Mouse (Mus musculus): Measurements from ENCODE around the gene Mpo.

Gene Mpo

DNA sequence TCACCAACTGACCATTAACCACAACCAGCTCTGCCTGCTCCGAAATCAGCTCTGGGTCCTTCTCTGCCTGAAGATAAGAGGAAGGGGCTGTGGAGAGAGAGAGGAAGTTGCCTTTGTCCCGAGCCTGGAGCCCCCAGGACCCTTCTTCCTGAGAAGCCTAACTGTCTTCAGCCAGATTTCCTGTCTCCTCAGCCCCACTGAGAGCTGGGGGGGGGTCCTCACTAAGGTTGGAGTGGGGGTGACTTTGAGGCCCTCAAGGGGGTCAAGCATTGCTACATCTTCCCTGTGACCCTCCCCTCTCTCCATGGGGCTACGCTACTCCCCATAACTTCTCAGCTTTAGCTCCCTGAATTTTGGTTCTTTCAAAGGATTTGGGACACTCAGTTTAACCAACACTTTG lies at the start of gene Mpo:
Gene Mpo (plus strand): TSS at position 122 of the 400 bp plus-strand sequence.
- in situ Hi-C loops (cut with MboI, MseI) = no loop called here

DNA sequence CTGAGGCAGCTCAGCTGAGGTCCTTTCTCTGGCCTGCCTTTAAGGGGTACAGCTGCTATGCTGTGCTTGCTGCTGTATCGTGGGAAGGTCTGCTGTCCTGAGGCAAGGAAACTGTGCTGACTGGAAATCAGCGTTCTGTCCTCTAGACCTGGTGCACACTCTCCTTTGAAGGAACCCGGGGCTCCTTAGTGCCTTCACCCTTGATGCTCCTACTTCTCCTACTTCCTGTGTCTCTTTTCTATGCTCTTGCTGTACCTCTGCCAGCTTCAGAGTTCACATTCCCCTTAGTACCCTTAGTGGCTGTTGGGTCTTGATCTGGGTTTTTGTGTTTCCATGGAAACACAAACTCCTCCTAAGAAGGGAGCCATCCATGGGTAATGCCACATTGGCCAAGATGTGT lies 49.7 kb upstream of the Mpo start:
- in situ Hi-C loops (cut with MboI, MseI) = loop anchor here in 1 of 2 experiments (10.0 to 25.0 kb wide), 2 partner anchors 1069 to 1156 kb away; no protein-coding TSS in a partner anchor

DNA sequence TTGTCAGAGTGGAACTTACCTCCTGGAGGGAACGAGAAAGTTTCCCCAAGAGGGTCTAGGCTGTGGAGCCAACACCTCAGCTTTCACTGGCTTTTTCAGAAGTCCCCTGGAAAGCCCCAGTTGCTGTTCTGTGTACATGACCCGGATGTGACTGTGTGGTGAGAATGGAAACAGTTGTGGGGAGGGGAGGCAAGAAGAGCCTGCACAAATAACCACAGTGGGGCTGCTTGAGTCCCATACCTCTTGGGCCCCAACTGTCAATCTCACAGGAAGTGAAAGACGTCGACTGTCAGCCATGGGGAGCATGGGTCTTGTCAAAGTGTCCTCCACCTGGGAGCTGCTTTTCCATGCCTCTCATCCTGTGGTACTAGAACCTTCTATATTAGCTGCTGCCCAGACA lies 48.4 kb upstream of the Mpo start:
- in situ Hi-C loops (cut with MboI, MseI) = loop anchor here in 1 of 2 experiments (10.0 to 25.0 kb wide), 2 partner anchors 1070 to 1158 kb away; no protein-coding TSS in a partner anchor

DNA sequence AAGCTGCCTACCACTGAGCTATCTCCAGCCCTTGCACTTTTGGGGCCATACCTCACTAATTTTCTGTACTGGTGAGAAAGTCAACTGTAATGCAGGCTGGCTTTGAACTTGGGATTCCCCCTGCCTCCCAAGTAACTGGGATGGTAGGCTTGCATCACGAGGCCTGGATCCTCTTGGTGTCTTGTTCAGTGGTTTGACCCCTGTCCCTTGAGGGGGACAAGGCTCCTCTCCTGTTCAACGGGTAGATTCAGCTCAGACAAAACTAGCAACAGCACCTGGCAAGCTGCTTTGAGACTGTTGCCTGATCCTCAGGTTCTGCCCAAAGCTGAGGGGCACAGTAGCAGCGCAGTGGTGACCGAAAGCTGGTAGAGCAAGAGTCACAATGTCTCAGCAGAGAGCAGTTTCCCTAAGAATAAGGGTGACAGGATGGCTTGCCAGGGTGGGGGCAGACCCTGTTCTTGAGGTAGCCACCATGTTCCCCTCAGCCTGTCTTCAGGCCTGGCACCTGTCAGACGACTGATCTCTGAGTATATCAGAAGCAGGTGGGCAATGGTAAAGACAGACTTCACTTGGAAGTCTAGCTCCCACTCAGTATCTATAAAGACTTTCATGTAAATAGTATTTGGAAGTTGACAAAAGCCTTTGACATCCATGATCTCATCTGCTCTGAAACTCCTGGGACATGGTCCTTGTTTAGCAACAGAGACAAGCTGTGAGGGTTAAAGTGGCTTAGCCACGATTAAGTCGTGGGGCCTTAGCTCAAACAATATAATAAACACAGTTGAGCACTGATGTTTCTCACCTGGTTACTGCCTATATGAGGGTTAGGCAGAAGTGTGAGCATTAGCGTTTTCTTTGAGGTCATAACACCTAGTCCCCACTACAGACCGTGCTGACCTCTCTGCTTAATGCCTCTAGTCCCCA lies 47.5 kb upstream of the Mpo start:
- in situ Hi-C loops (cut with MboI, MseI) = loop anchor here in 1 of 2 experiments (10.0 to 25.0 kb wide), 2 partner anchors 1071 to 1159 kb away; no protein-coding TSS in a partner anchor

DNA sequence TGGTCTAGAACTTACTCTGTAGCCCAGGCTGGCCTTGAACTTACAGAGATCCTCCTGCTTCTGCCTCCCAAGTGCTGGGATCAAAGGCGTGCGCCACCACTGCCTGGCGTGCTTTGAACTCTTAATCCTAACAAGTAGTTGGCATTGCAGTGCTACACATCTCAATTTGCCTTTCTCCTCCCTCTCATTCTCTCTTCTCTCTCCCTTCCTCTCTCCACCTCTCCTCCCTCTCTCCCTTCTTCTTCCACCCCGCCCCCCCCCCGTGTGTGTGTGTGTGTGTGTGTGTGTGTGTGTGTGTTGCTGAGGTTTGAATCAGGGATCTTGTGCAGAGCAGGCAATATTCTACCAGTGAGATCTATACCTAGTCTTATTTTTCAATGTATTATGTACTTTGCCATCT lies 46.1 kb upstream of the Mpo start:
- in situ Hi-C loops (cut with MboI, MseI) = loop anchor here in 1 of 2 experiments (10.0 to 25.0 kb wide), 2 partner anchors 1073 to 1160 kb away; no protein-coding TSS in a partner anchor

DNA sequence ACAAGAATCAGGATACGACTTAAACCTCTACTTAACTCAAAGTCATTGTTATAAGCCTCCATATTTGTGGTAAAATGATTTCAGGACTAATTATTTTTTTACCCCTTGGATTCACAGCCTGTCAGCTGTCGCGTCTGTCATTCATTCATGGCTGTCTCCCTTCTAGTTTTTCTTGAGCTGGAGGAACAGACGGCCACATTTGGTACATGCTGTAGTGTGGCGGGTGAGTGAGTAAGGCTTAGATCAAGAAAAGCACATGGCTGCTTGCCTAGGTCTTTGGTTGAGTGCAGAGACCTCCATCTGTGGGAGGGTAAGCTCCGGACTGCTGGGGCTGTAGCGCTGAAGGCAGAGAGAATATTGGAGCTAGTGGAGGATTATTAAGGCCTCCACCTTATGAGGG lies 45.7 kb upstream of the Mpo start:
- in situ Hi-C loops (cut with MboI, MseI) = loop anchor here in 1 of 2 experiments (10.0 to 25.0 kb wide), 2 partner anchors 1073 to 1160 kb away; no protein-coding TSS in a partner anchor

DNA sequence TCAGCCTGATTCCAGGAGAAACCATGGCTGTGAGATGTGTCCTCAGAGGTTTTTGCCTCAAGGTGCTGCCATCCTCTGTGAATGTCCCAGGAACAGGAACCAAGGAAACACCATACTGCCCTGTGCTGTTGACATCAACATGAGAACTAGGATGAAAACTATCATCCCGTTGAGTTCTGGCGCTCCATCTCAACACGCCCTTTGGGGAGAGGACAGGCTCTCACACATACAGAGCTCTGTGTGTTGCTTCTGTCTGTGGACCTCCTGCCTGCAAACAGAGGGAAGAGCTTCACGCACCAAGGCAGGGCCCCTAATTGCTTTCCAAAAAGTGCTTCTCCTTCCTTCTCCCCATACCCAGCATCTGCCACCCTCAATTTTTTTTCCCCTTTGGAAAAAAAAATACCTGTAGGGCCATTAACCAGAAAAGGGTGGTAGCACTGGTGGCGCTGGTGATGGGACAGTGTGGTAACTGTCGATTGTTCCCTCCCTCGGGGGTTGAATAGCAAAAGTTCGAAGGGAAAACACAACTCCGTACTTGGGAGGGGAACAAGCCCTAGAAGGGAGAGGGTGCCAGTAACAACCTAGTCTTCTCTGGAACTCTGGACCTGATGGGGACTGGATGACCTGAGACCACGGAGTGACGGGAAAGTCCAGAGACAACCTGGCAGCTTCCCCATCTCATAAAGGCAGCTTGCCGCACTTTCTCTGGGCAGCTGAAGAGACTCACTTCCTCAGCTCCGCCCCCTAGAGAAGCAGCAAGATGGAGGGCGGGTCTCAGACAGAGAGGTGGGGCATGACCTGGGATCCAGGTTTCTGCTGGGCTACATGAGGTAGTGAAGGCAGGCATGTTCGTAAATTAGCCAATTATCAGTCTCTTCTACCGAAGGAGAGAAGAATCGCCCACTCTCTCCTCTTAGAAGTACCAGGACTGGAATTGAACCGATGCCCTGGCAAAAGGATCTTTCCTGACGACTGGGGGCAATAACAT lies 45.0 kb upstream of the Mpo start:
- in situ Hi-C loops (cut with MboI, MseI) = loop anchor here in 1 of 2 experiments (10.0 to 25.0 kb wide), 2 partner anchors 1074 to 1161 kb away; no protein-coding TSS in a partner anchor

DNA sequence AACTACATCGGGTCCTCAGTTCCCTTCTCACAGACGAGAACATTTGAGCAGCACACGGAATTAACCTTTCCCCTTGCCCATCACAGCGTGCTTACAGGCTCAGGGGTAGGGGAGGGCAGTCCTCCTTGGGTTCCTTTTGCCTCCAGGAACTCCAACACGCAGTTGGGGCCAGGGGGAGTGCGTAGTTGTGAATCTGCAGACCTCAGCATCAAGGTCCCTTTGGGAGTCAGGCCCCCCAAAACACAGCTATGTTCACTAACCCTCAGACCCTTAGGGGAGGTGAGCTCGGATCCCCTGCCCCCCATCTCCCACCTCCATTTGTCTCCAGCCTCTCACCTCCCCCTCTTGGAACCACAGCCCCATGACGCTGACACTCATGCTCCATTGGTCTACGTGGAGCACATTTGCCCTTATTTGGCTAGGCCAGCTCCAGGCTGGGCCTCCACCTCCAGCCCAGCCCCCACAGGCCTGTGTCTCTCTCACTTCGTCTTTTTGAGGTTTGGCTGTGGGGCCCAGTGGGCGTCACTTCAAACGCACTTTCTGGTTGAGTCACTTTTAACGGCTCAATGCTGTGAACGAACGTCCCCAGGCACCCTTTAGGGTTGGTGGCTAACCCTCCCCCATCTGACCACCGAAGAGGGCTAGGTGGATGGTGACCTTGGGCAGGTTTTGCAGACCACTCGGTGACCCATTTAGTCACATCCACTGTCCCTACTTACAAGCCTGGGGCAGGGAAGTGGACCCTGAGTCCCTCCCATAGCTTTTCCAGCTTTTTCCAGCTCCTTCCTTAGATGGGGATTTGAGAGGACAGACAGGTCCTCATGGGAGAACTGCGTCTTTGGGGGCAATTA lies 44.0 kb upstream of the Mpo start:
- in situ Hi-C loops (cut with MboI, MseI) = loop anchor here (10.0 to 25.0 kb wide), 3 partner anchors 1075 to 1165 kb away; no protein-coding TSS in a partner anchor

DNA sequence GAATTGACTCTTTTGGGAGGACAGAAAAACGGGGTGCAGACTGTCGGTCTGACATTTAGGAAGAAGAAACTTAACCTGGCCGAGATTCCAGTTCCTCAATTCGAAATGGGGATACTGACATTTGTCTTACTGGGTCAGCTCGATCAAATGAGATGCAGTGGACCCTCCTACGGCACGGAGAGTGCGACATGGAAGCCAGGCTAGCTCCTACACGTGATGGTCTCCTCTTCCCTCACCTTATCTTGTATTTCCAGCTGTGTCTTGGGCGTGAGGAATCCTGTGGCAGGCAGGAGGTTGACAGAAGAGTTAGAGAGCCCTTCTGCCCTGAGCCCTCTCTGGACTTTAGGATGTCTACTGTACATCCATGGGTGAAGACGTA lies 43.3 kb upstream of the Mpo start:
- in situ Hi-C loops (cut with MboI, MseI) = loop anchor here in 1 of 2 experiments (10.0 kb wide), 1 partner anchor 1165 kb away; no protein-coding TSS in a partner anchor

DNA sequence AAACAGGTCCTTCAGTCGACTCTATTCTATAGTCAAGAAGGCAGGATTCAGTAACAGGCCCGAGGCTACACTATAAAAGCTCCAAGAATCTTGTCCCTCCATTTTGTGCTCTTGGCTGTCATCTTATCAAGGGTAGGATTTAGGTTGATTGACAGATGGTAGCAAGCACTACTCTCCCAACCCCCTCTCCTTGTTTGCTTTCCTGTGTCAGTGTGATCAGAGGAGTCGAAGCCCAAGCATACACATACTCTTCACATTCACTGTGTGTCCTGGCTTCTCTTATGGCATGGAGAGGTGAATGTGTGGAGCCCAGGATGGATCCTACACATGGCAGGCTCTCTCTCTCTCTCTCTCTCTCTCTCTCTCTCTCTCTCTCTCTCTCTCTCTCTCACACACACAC lies 42.9 kb upstream of the Mpo start:
- in situ Hi-C loops (cut with MboI, MseI) = loop anchor here in 1 of 2 experiments (10.0 kb wide), 1 partner anchor 1166 kb away; no protein-coding TSS in a partner anchor

DNA sequence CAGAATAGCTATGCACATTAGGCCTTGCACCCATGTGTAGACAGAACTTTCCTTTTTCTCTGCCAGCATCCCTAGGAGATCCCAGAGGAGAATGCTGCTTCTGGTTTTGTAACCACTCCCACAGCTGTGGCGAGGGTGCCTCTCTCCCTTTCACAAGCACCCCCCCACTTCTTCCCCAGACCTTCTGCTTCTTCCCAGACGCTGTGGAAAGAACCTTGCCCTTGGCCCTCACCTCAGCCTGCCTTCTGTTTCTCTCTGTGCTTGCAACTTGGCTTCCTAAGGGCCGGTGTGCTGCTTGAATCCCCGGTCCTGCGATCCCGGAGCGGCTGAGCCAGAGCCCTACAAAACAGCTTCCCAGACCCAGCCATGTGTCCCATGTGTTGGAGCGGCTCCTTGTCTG lies 42.4 kb upstream of the Mpo start:
- in situ Hi-C loops (cut with MboI, MseI) = loop anchor here in 1 of 2 experiments (10.0 kb wide), 1 partner anchor 1166 kb away; no protein-coding TSS in a partner anchor

DNA sequence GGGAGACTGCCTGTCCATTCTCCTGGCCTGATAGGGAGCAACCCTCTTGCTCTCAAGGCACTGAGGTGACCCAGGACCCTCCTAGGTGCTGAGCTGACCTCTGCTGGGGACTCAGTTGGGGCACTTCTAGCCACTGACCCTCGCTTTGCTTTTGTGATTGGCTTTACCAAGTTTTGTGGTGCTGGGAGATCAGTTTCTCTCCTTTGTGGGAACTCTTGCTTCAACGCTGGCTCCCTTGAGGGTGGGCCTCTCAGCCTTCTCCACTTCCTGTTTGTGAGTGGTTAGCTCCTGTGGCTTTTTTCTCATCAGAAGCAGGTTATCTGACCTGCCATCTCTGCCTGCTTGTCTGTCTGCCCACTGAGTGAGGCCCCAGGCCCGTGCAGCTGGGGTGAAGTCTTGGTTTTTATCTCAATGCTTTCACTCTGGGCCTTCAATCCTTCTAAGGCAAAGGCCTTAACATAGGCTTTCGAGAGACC lies 41.9 kb upstream of the Mpo start:
- in situ Hi-C loops (cut with MboI, MseI) = loop anchor here in 1 of 2 experiments (10.0 kb wide), 1 partner anchor 1167 kb away; no protein-coding TSS in a partner anchor

DNA sequence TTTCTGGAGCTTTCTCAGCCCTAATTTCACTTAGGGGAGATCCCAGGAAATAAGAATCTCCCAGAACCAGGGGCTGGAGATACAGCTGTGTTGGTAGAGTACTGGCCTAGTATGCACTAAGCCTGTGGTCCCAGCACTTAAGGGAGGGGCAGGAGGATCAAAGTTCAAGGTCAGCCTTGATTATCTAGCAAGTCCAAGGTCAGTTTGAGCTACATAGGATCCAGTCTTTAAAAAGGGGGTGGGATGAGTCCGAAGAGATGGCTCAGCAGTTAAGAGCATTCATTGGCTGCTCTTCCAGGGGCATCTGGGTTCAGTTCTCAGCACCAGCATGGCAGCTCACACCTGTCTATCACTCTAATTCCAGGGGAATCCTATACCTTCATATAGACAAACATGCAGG lies 41.1 kb upstream of the Mpo start:
- in situ Hi-C loops (cut with MboI, MseI) = loop anchor here in 1 of 2 experiments (10.0 kb wide), 1 partner anchor 1168 kb away; no protein-coding TSS in a partner anchor

DNA sequence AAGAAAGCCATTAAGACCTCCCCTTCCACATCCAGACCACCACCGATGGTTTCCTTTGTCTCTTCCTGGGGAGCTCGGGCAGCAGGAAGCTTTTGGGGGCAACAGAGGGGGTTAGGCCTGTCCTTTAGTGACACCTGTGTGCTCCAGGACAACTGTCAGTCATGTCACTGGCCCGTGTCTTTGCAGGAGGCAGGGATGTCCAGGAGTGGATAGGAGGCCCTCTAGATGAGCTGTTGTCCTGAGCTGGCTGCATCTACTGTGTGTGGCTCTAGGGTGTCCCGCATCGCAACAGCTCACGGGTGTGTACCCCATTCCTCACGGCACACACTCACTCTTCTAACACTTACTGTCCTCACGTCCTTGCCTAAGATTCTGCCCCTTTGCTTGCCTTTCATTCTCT lies 40.1 kb upstream of the Mpo start:
- in situ Hi-C loops (cut with MboI, MseI) = loop anchor here in 1 of 2 experiments (10.0 kb wide), 1 partner anchor 1168 kb away; no protein-coding TSS in a partner anchor

DNA sequence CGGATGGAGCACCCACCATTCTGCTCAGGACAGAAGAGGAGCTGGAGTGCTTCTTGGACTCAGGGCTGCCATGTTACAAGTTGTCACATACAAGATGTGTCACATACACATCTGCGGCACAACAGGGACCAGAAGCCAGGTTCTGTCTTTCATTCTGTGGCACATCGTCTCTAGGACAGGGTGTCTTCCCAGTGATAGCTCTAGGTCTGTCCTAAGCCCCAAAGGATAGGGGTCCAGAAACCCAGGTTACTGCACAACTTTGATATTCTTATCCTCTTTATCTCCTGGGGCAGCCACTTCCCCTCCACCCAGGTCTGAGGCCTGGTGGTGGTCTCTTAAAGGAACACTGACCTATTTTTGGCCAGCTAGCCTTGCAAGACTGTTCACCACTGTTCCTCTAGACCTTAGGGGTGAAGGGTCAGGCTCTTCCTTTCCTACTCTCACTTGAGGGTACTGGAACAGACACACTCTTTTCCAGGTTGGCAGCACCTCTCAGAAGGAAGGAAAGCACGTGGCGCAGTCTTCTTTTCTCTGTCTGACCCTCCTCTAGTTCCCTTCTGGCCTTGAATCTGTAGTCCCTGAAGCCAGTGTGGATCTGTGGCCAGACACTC lies 39.4 kb upstream of the Mpo start:
- in situ Hi-C loops (cut with MboI, MseI) = loop anchor here in 1 of 2 experiments (10.0 kb wide), 1 partner anchor 1169 kb away; no protein-coding TSS in a partner anchor

DNA sequence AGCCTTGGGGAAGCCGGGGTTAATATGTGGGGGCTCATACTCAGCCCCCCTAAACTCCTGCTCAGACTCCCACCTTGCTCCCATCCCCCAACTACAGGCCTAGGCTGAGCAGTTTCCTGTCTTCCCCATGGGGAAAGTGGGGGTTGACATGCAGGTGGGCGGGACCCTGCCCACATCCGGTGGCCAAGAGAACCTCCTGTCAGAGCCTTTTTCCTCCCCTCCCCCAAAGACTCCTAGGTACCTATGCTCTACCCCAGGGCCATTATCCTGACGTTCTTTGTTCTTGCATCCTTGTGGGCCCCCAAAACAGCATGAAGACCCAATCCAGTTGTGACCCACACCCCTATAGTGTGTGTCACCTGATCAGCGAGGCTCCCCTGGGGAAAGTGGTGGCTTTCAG lies 38.8 kb upstream of the Mpo start:
- in situ Hi-C loops (cut with MboI, MseI) = loop anchor here in 1 of 2 experiments (10.0 kb wide), 1 partner anchor 1170 kb away; no protein-coding TSS in a partner anchor

DNA sequence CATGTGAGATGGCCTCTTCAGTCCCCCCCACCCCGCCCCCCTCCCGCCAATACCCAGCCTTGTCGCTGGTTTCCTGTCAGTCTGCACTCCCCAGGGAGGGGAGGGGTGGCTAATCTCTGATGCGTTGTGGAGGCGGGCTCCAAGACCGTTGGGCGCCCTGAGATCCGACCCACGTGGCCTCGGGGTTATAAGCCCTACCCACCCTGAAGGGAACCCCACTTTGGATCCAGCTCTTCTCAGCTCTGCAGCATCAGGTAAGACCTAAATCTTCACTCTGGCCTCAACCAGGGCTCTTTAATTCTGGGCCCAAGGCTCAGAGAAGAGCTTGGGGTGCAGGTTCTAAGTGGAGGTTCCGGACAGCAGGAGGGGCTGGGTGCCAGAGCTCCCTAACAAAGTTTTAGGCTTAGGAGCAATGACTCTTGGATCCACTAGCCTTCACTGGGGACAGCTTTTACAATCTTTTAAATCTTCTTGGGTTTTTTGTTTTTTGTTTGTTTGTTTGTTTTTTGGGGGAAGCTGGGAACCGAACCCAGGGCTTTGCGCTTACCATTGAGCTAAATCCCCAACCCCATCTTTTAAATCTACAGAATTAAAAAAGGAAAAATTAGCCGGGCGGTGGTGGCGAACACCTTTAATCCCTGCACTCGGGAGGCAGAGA lies 37.9 kb upstream of the Mpo start:
- in situ Hi-C loops (cut with MboI, MseI) = loop anchor here in 1 of 2 experiments (10.0 kb wide), 1 partner anchor 1171 kb away; no protein-coding TSS in a partner anchor

DNA sequence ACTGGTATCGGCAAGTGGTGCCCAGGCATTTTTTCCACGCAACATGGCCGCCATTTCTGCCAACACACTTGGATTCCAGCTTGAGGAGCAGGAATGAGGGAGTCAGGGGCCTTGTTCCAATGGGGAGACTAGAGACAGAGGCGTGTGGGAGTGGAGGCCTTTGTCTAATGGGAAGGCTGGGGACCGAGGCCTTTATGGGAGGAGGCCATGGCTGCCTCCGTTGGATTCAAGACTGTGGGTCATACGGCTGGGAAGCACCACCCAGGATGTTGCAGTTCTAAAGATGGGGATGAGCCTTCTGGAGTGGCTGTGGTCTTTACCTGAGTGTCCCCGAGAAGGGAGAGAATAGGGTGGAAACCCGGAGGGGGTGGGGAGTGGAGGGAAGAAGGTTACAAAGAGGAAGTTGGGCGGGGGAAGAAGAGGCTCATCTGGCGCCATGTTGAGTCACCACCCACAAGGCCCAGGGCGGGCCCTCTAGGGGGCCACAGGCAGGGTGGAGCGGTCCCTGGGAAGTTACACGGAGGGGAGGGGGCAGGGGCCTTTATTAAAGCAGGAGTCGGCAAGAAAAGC lies 37.0 kb upstream of the Mpo start:
- in situ Hi-C loops (cut with MboI, MseI) = loop anchor here in 1 of 2 experiments (10.0 kb wide), 1 partner anchor 1172 kb away; no protein-coding TSS in a partner anchor
